Mouse (Mus musculus) ES-E14 (cell line): ENCODE results near the gene Rps19bp1. TPM values are rescaled to one million over a fixed set of nuclear protein-coding genes. Genes with fewer than 3 reads are reported as not detected.
A peak's percentile ranks its signal among the peaks of the same experiment; 100 is the strongest.

Source experiments
- DNase-seq: peaks from one replicate; pipeline ENCODE4 v3.0.0-alpha.2; 2013; ENCODE audit warnings: low read depth, low spot score
- H3K27ac ChIP-seq: 2 replicates; pipeline ENCODE4 v1.5.1; 2012; ENCODE audit warnings: low read depth, mild to moderate bottlenecking, low read length, moderate library complexity, mixed read lengths; ENCODE audit not compliant: poor library complexity, insufficient read depth, severe bottlenecking
- H3K36me3 ChIP-seq: 2 replicates; pipeline ENCODE4 v1.6.1; 2012; ENCODE audit warnings: mild to moderate bottlenecking, low read length, moderate library complexity, mixed read lengths; ENCODE audit not compliant: control insufficient read depth, poor library complexity, insufficient read depth, severe bottlenecking
- H3K4me1 ChIP-seq, 2 experiments: fragments of 150-350 bp in 1 of 2; sonication (generic) in 1 of 2; 2 replicates each; pipeline ENCODE4 v1.6.1; 2012; ENCODE audit warnings: low read length in 2 of 2, mild to moderate bottlenecking in 1 of 2, mixed read lengths in 1 of 2; ENCODE audit not compliant: control insufficient read depth in 2 of 2, insufficient read depth in 2 of 2, poor library complexity in 1 of 2
- H3K4me3 ChIP-seq, 2 experiments: fragments of 150-350 bp in 1 of 2; sonication (generic) in 1 of 2; 2 replicates each; pipeline ENCODE4 v1.5.1; 2012; ENCODE audit warnings: low read length in 2 of 2, low read depth in 1 of 2, mild to moderate bottlenecking in 1 of 2, mixed read lengths in 1 of 2; ENCODE audit not compliant: insufficient read depth in 1 of 2, poor library complexity in 1 of 2, severe bottlenecking in 1 of 2
- H3K9ac ChIP-seq: 2 replicates; pipeline ENCODE4 v1.6.1; 2012; ENCODE audit warnings: low read depth, mild to moderate bottlenecking, low read length, mixed read lengths; ENCODE audit not compliant: poor library complexity, insufficient read depth, severe bottlenecking
- H3K9me3 ChIP-seq: fragments of 150-350 bp; sonication (generic); 2 replicates; pipeline ENCODE4 v1.6.1; 2012; ENCODE audit warnings: low read depth, mild to moderate bottlenecking, low read length; ENCODE audit not compliant: control insufficient read depth, insufficient read depth
- CHD2 ChIP-seq: IDR thresholded peaks from 2 replicates; pipeline ENCODE4 v1.6.1; 2014; ENCODE audit warnings: mild to moderate bottlenecking, low read depth, low read length, inconsistent platforms
- HCFC1 ChIP-seq: IDR thresholded peaks from 2 replicates; pipeline ENCODE4 v1.6.1; 2012; ENCODE audit warnings: low read length, inconsistent platforms, borderline replicate concordance; ENCODE audit not compliant: insufficient read depth
- MAFK ChIP-seq: IDR thresholded peaks from 2 replicates; pipeline ENCODE4 v1.6.1; 2014; ENCODE audit warnings: mild to moderate bottlenecking, low read depth, low read length, inconsistent platforms; ENCODE audit not compliant: insufficient read depth
- ZC3H11A ChIP-seq: IDR thresholded peaks from 2 replicates; pipeline ENCODE4 v1.6.1; 2012; ENCODE audit warnings: low read depth, mild to moderate bottlenecking, inconsistent platforms, low read length, borderline replicate concordance
- ZNF384 ChIP-seq: IDR thresholded peaks from 2 replicates; pipeline ENCODE4 v1.6.1; 2012; ENCODE audit warnings: low read depth, low read length, inconsistent platforms
- in situ Hi-C, 2 experiments: fragments of 600-800 bp; cut with MboI; formaldehyde crosslinking; loops; one replicate each; pipeline ENCODE4 v1.15.1; 2025; ENCODE audit warnings: low sequenced_read_pairs in 2 of 2, inconsistent platforms in 1 of 2; ENCODE audit not compliant: unreplicated experiment in 2 of 2
- total RNA-seq: library from RNA; depleted of rRNA; stranded (reverse); fragments of 300-350 nt; gene quantifications from 2 replicates; pipeline ENCODE4 v1.2.3, GENCODE M21; 2012; rRNA removed

The Rps19bp1 gene
- total RNA-seq: 39.1 and 59.4 TPM in 2 replicates

- peak; percentile 90 for TF ChIP-seq HCFC1
- TF ChIP-seq MAFK: no peak
- 0 out of 2 replicates have a peak, but pooled peaks have one; percentile 4 for TF ChIP-seq ZNF384
- 0 out of 2 replicates have a peak, but pooled peaks have one; percentile 43 for TF ChIP-seq CHD2
- Histone ChIP-seq H3K36me3 (peaks cover 17% of the 10 kb centered on the region), H3K9me3 (no peaks in the 10 kb centered on the region), H3K4me1 (peaks cover 0 to 8% of the 10 kb centered on the region in 2 experiments; a peak in 2 of 4 replicates), H3K27ac (no peak within 1 kb of the TSS), H3K4me3 (peak within 1 kb of the TSS; percentile 84 to 96), H3K9ac (peak within 1 kb of the TSS; percentile 86)
- peak; percentile 91 for DNase-seq
- in situ Hi-C loops: loop anchor here in 1 of 2 experiments (10.0 kb wide), 1 partner anchor 441 kb away; no protein-coding TSS in a partner anchor
These were observed at the start of gene Rps19bp1 for GRCm38 (mm10) chr15:80263610-80264575. TSS of gene Rps19bp1 (minus strand) at chr15:80264315.

- Histone ChIP-seq H3K36me3 (no peaks in the 10 kb centered on the region), H3K27ac (no peak overlapping the region), H3K4me3 (no peak overlapping the region), H3K9me3 (no peaks in the 10 kb centered on the region), H3K9ac (no peak overlapping the region), H3K4me1 (no peaks in the 10 kb centered on the region)
- no peak for TF ChIP-seq MAFK
- TF ChIP-seq CHD2: no peak
- no peak for TF ChIP-seq ZC3H11A
- TF ChIP-seq HCFC1: no peak
- TF ChIP-seq ZNF384: no peak
- no peak for DNase-seq
- in situ Hi-C loops: no loop called here
These were observed 42.0 kb upstream of the Rps19bp1 start for GRCm38 (mm10) chr15:80306146-80306545.

- H3K4me1 ChIP-seq: no peaks in the 10 kb centered on the region
- no peak overlapping the region for H3K27ac ChIP-seq
- no peaks in the 10 kb centered on the region for H3K36me3 ChIP-seq
- in situ Hi-C loops: no loop called here
- no peak overlapping the region for H3K9ac ChIP-seq
- H3K9me3 ChIP-seq: no peaks in the 10 kb centered on the region
- TF ChIP-seq ZNF384 (no peak), CHD2 (no peak), ZC3H11A (no peak), HCFC1 (no peak), MAFK (no peak)
- no peak overlapping the region for H3K4me3 ChIP-seq
- DNase-seq: no peak
These were observed 40.1 kb upstream of the Rps19bp1 start for GRCm38 (mm10) chr15:80304188-80304587.

- TF ChIP-seq MAFK (no peak), ZNF384 (no peak), CHD2 (no peak), HCFC1 (no peak), ZC3H11A (no peak)
- H3K27ac ChIP-seq: no peak overlapping the region
- H3K4me1 ChIP-seq: no peaks in the 10 kb centered on the region
- no peak for DNase-seq
- no peaks in the 10 kb centered on the region for H3K36me3 ChIP-seq
- no peak overlapping the region for H3K9ac ChIP-seq
- H3K9me3 ChIP-seq: no peaks in the 10 kb centered on the region
- in situ Hi-C loops: no loop called here
- no peak overlapping the region for H3K4me3 ChIP-seq
These were observed 39.7 kb upstream of the Rps19bp1 start for GRCm38 (mm10) chr15:80303779-80304178.
